Mouse (Mus musculus): ENCODE measurements around the gene St7l. TPM values are rescaled to one million over a fixed set of nuclear protein-coding genes. Genes with fewer than 3 reads are reported as not detected.

St7l gene
- polyA plus RNA-seq (2012; rRNA removed): 13.9 and 14.6 TPM in 2 replicates

DNA sequence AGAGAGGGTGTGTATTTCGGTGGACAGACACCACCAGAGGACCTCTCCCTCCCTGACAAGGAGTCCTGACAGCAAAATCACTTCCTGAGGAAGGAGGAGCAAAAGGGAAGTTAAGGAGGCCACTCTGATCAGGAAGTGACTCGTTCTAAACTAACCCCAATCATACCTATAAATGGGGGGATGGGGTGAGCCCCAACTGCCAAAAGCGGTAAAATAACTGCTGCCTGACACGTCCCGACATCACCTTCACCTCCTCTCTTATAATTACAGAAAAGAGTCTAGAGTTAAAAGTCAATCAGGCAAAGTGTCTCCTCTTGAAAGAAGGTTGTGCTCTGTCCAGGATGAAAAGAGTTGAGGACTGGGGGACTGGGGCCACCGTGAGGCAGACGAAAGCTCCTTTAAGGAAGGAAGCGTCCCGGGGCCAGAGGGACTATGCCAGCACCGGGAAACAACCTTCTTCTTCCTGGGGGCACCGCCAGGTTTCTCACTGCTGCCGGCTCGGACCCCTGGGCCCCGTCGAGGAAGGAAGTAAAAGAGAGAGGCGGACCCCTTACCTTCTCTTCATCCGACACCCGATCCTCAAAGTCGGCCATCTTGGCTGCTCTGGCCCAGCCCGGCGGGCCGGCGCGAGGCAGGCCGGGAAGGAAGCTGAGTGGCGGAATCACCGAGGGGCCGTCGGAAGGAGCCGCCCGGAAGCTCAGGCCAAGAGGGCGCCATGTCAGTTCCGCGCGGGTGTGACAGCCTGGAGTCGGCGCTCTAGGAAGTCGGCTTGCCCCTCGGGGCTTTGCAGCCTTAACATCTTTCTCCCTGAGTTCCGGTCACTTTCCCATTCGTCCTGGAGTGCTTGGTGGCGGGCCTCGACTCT lies at the start of gene St7l, which contains the start of gene Capza1:
St7l (plus strand) TSS at position 220 of the 865 bp plus-strand sequence.
Capza1 (minus strand) TSS at position 720 of the 865 bp plus-strand sequence.
- DNase-seq (ENCODE audit: low read depth): peak; percentile 97
- TF ChIP-seq CTCF (IDR thresholded peaks at IDR 0.05; ENCODE audit: borderline replicate concordance, extremely low read depth, insufficient read depth, insufficient read length): no peak
- TF ChIP-seq POLR2A (IDR thresholded peaks at IDR 0.05; ENCODE audit: borderline replicate concordance, extremely low read depth, insufficient read depth, insufficient read length, poor library complexity, severe bottlenecking): peak; percentile 83; the same call in 1 of the 2 replicates

DNA sequence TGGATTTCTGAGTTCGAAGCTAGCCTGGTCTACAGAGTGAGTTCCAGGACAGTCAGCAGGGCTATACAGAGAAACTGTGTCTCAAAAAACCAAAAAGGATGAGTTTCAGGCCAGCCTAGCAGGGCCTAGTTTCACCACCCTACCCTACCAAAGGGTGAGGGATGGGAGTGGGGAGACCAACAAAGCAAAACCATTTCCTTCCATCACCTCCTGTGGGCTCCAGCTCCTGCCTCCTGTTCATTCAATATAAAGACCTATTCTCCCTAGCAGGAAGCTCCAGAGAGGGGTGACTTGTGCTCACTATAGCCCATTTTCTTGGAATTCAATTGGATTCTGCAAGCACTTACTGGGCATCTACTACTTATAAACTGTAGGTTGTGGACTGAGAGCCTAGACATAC lies 49.1 kb upstream of the St7l start:
- no peak for DNase-seq (ENCODE audit: low read depth)
- no peak for TF ChIP-seq CTCF (IDR thresholded peaks at IDR 0.05; ENCODE audit: borderline replicate concordance, extremely low read depth, insufficient read depth, insufficient read length)
- TF ChIP-seq POLR2A (IDR thresholded peaks at IDR 0.05; ENCODE audit: borderline replicate concordance, extremely low read depth, insufficient read depth, insufficient read length, poor library complexity, severe bottlenecking): no peak

GRCm38 (mm10) chr3:104815346-104815745 lies 48.5 kb upstream of the St7l start:
- DNase-seq (ENCODE audit: low read depth): no peak

DNA sequence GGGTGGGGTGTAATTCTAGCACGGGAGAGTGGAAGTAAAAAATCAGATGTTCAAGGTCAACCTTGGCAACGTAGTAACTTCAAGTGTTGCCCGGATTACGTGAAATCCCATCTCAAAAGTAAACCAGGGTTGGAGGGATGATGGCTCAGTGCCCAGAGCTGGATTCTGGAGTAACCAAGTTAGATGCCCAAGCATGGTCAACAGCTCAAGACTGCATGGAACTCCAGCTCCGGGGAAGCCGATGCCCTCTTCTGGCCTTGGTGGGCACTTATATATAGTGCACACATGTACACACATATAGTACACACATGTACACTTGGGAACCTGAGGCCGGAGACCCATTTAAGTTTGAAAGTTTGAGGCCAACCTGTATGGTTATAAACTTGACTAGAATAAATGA lies 47.7 kb upstream of the St7l start:
- TF ChIP-seq POLR2A (IDR thresholded peaks at IDR 0.05; ENCODE audit: borderline replicate concordance, extremely low read depth, insufficient read depth, insufficient read length, poor library complexity, severe bottlenecking): no peak
- TF ChIP-seq CTCF (IDR thresholded peaks at IDR 0.05; ENCODE audit: borderline replicate concordance, extremely low read depth, insufficient read depth, insufficient read length): no peak

More at GRCm38 (mm10) chr3:104815346-104815745, 48.5 kb upstream of the St7l start:
- TF ChIP-seq CTCF (IDR thresholded peaks at IDR 0.05; ENCODE audit: borderline replicate concordance, extremely low read depth, insufficient read depth, insufficient read length): no peak
- no peak for TF ChIP-seq POLR2A (IDR thresholded peaks at IDR 0.05; ENCODE audit: borderline replicate concordance, extremely low read depth, insufficient read depth, insufficient read length, poor library complexity, severe bottlenecking)

GRCm38 (mm10) chr3:104817481-104817990 lies 46.3 kb upstream of the St7l start:
- TF ChIP-seq POLR2A (IDR thresholded peaks at IDR 0.05; ENCODE audit: borderline replicate concordance, extremely low read depth, insufficient read depth, insufficient read length, poor library complexity, severe bottlenecking) (no peak), CTCF (IDR thresholded peaks at IDR 0.05; ENCODE audit: borderline replicate concordance, extremely low read depth, insufficient read depth, insufficient read length) (no peak)
- peak; percentile 65 for DNase-seq (ENCODE audit: low read depth)

More for the DNA sequence above, 47.7 kb upstream of the St7l start:
- DNase-seq (ENCODE audit: low read depth): no peak

GRCm38 (mm10) chr3:104817991-104818748 lies 45.6 kb upstream of the St7l start, which contains the start of gene Mov10:
TSS of gene Mov10 (minus strand) at chr3:104818563.
- peak; percentile 71 for DNase-seq (ENCODE audit: low read depth)
- TF ChIP-seq POLR2A (IDR thresholded peaks at IDR 0.05; ENCODE audit: borderline replicate concordance, extremely low read depth, insufficient read depth, insufficient read length, poor library complexity, severe bottlenecking) (no peak), CTCF (IDR thresholded peaks at IDR 0.05; ENCODE audit: borderline replicate concordance, extremely low read depth, insufficient read depth, insufficient read length) (no peak)

GRCm38 (mm10) chr3:104818749-104819134 lies 45.1 kb upstream of the St7l start:
- TF ChIP-seq CTCF (IDR thresholded peaks at IDR 0.05; ENCODE audit: borderline replicate concordance, extremely low read depth, insufficient read depth, insufficient read length) (no peak), POLR2A (IDR thresholded peaks at IDR 0.05; ENCODE audit: borderline replicate concordance, extremely low read depth, insufficient read depth, insufficient read length, poor library complexity, severe bottlenecking) (no peak)
- no peak for DNase-seq (ENCODE audit: low read depth)

- no peak for TF ChIP-seq POLR2A (IDR thresholded peaks at IDR 0.05; ENCODE audit: borderline replicate concordance, extremely low read depth, insufficient read depth, insufficient read length, poor library complexity, severe bottlenecking)
- no peak for TF ChIP-seq CTCF (IDR thresholded peaks at IDR 0.05; ENCODE audit: borderline replicate concordance, extremely low read depth, insufficient read depth, insufficient read length)
- DNase-seq (ENCODE audit: low read depth): no peak
Measured at GRCm38 (mm10) chr3:104820426-104820825, 43.4 kb upstream of the St7l start.

DNA sequence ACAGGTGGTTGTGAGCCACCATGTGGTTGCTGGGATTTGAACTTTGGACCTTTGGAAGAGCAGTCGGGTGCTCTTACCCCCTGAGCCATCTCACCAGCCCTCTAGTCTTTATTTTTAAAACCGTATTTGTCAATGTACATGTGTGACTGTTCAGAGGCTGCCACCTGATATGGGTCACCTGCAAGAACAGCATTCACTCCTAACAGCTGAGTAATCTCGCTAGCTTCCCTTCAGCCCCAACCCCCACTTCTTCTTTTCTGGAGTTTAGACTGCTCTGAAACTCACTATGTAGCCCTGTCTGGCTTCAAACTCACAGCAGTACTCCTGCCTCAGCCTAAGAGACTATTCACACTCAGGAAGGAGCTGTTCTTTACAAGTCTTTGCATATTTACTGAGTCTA lies 41.4 kb upstream of the St7l start:
- no peak for TF ChIP-seq POLR2A (IDR thresholded peaks at IDR 0.05; ENCODE audit: borderline replicate concordance, extremely low read depth, insufficient read depth, insufficient read length, poor library complexity, severe bottlenecking)
- TF ChIP-seq CTCF (IDR thresholded peaks at IDR 0.05; ENCODE audit: borderline replicate concordance, extremely low read depth, insufficient read depth, insufficient read length): no peak

DNA sequence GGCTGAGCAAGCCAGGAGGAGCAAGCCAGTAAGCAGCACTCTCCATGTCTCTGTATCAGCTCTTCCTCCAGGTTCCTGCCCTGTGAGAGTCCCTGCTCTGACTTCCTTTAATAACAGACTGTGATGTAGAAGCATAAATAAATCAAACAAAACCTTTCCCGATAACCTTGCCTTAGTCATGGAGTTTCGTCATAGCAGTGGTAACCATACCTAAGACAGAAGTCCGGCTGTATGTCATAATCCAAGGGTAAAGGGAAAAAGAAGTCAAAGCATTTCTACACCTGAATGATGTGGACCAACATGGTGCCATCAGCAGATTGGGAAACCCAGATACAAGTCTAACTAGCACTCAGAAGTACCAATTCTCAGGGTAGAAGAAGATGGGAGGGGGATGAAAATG lies 28.0 kb upstream of the St7l start:
- no peak for DNase-seq (ENCODE audit: low read depth)
- TF ChIP-seq POLR2A (IDR thresholded peaks at IDR 0.05; ENCODE audit: borderline replicate concordance, extremely low read depth, insufficient read depth, insufficient read length, poor library complexity, severe bottlenecking) (no peak), CTCF (IDR thresholded peaks at IDR 0.05; ENCODE audit: borderline replicate concordance, extremely low read depth, insufficient read depth, insufficient read length) (no peak)

More for the DNA sequence above, 41.4 kb upstream of the St7l start:
- no peak for DNase-seq (ENCODE audit: low read depth)

- no peak for DNase-seq (ENCODE audit: low read depth)
- no peak for TF ChIP-seq CTCF (IDR thresholded peaks at IDR 0.05; ENCODE audit: borderline replicate concordance, extremely low read depth, insufficient read depth, insufficient read length)
Measured at GRCm38 (mm10) chr3:104841049-104841448, 22.8 kb upstream of the St7l start.
